Comparison of ENCODE assay signal across 8 mouse cellular contexts in genomic region chr13:18218566-18219234, GRCm38 (mm10).
DNase-seq lines count a peak whose midpoint lies in the region.

No protein-coding gene starts in this region.

- peak; percentile 6 for DNase-seq in adrenal gland, adult 2 months
- no peak for DNase-seq in adrenal gland, adult 18-20 months (ENCODE audit: low spot score in 2 of 2)
- DNase-seq in ovary, postnatal 36 days (ENCODE audit: low spot score), result peak; percentile 15
- DNase-seq in ovary, adult 18-20 months (ENCODE audit: low spot score), result no peak
- DNase-seq in heart, postnatal 10 days, result peak; percentile 5 to 14
- peak; percentile 75 to 84 for DNase-seq in kidney, postnatal 4 days
- DNase-seq in retina, postnatal 1 day, result peak; percentile 73
- no peak for DNase-seq in spleen, adult 18-20 months

- intact Hi-C loops in heart, postnatal 10 days (cut with DNase I), result no loop called here

Comparison
In these comparisons a context has a peak if more than half of its experiments do, and no peak if none do; other contexts are left out.
1. DNase-seq: peak in adrenal gland, adult 2 months (single experiment), ovary, postnatal 36 days (single experiment), heart, postnatal 10 days (2 of 2), kidney, postnatal 4 days (2 of 2) and retina, postnatal 1 day (single experiment); none in adrenal gland, adult 18-20 months (0 of 2), ovary, adult 18-20 months (single experiment) and spleen, adult 18-20 months (0 of 2).